Mouse (Mus musculus): ENCODE measurements around the gene Stx6. TPM values are rescaled to one million over a fixed set of nuclear protein-coding genes. Genes with fewer than 3 reads are reported as not detected.

Gene Stx6
- total and polyA plus RNA-seq, 3 experiments: 26.0 to 33.4 (median 31.8) TPM

DNA sequence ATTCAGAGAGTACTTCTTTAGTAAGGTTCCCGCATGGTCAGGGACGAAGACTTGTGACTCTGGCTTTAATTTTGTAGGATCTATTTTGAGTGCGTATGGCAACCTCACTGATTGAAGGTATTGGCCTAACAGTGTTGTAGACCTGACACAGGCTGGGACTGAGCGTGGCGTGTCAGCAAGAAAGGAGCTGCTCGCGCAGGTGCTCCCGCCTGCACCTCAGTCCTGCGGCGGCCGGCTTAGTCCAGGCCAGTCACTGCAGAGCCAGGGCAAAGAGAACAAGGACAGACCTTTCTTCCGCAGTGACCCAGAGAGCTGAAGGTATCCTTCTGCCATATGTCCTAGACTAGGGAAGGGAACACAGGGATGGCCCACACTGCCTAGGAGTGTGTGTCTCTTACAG, 45.4 kb downstream of the Stx6 start:
- Histone ChIP-seq H3K9me3 (replicated peaks; ENCODE audit: low read length) (peaks cover 3% of the 10 kb centered on the region), H3K9ac (ENCODE audit: insufficient read depth, low read depth) (no peak overlapping the region), H3K36me3 (replicated peaks in 1 of 2; ENCODE audit: control insufficient read depth in 1 of 2, insufficient read depth in 1 of 2, low read length in 1 of 2) (peaks cover 44 to 85% of the 10 kb centered on the region in 2 experiments), H3K4me2 (ENCODE audit: insufficient read depth, low read depth, poor library complexity, severe bottlenecking) (no peak overlapping the region), H3K4me3 (replicated peaks in 1 of 3; ENCODE audit: low read depth in 2 of 3, low read length in 2 of 3, poor library complexity in 1 of 3) (no peak overlapping the region), H3K4me1 (ENCODE audit: control insufficient read depth in 1 of 2, insufficient read depth in 2 of 2) (peaks cover 0 to 4% of the 10 kb centered on the region in 2 experiments; a peak in 1 of 4 replicates), H3K79me2 (replicated peaks; ENCODE audit: control insufficient read depth, extremely low read depth, insufficient read depth, poor library complexity, severe bottlenecking) (no peaks in the 10 kb centered on the region), H3K27me3 (replicated peaks) (no peaks in the 10 kb centered on the region), H3K27ac (ENCODE audit: insufficient read depth, low read depth) (no peak overlapping the region)
- no peak for TF ChIP-seq E2F4 (IDR thresholded peaks at IDR 0.05; ENCODE audit: insufficient replicate concordance, low read depth, low read length)
- no peak for TF ChIP-seq ZKSCAN1 (IDR thresholded peaks at IDR 0.05; ENCODE audit: borderline replicate concordance, low read depth, low read length)
- TF ChIP-seq MYC (IDR thresholded peaks at IDR 0.05; ENCODE audit: low read depth, low read length): no peak
- TF ChIP-seq KAT2A (IDR thresholded peaks at IDR 0.05; ENCODE audit: insufficient replicate concordance, low read length): no peak
- TF ChIP-seq ETS1 (conservative IDR thresholded peaks at IDR 0.05; ENCODE audit: low read depth, low read length): no peak
- TF ChIP-seq RAD21 (IDR thresholded peaks at IDR 0.05; ENCODE audit: low read depth, low read length): no peak
- no peak for TF ChIP-seq USF1 (IDR thresholded peaks at IDR 0.05; ENCODE audit: low read depth, low read length)
- no peak for TF ChIP-seq ZNF384 (IDR thresholded peaks at IDR 0.05; ENCODE audit: low read depth, low read length)
- no peak for TF ChIP-seq UBTF (IDR thresholded peaks at IDR 0.05; ENCODE audit: low read depth, low read length)
- no peak for TF ChIP-seq MAX (IDR thresholded peaks at IDR 0.05; ENCODE audit: low read length)
- TF ChIP-seq NELFE (IDR thresholded peaks at IDR 0.05; ENCODE audit: low read depth, low read length): no peak
- DNase-seq (ENCODE audit: extremely low read depth): no peak
- dilution Hi-C loops (cut with MboI; ENCODE audit: extremely low pct_ligation_motif_present, extremely low pct_unique_long_range_greater_than_20kb, low sequenced_read_pairs) (loop anchor here (25.0 kb wide), 1 partner anchor 167 kb away; no protein-coding TSS in a partner anchor), in situ Hi-C loops (cut with MboI; ENCODE audit: low pct_ligation_motif_present, low pct_unique_long_range_greater_than_20kb, low sequenced_read_pairs) (loop anchor here (25.0 kb wide), 1 partner anchor 917 kb away; no protein-coding TSS in a partner anchor)

DNA sequence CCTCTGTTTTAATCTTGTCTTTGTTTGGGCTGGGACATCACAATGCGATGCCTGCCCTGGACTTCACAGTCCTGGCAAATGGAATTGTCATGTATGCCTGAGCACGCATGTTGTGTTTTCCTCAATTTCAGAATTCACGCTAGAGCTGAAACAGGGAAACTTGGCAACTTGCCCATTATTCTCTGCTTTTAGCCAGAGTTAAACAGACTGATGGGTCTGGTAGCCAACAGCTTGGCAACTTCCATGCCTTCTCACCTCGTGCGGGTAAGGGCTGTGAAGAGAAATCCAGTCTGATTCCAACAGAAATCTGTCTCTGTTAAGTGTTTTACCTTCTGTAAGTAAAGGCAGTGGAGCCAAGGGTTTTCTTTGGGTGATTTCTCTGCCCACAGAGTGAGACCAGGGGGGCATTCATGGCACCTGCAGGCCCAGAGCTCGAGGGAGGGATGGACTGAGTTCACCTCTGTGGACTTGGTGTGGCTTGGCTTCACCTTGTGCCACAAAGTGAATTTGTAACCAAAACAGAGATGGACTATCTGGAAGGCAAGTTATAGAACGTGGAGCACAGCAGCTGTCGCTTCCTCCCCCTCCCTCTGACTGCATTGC, 46.1 kb downstream of the Stx6 start:
- dilution Hi-C loops (cut with MboI; ENCODE audit: extremely low pct_ligation_motif_present, extremely low pct_unique_long_range_greater_than_20kb, low sequenced_read_pairs) (loop anchor here (25.0 kb wide), 1 partner anchor 167 kb away; no protein-coding TSS in a partner anchor), in situ Hi-C loops (cut with MboI; ENCODE audit: low pct_ligation_motif_present, low pct_unique_long_range_greater_than_20kb, low sequenced_read_pairs) (loop anchor here (25.0 kb wide), 1 partner anchor 917 kb away; no protein-coding TSS in a partner anchor)
- Histone ChIP-seq H3K9me3 (replicated peaks; ENCODE audit: low read length) (no peaks in the 10 kb centered on the region), H3K9ac (ENCODE audit: insufficient read depth, low read depth) (no peak overlapping the region), H3K36me3 (replicated peaks in 1 of 2; ENCODE audit: control insufficient read depth in 1 of 2, insufficient read depth in 1 of 2, low read length in 1 of 2) (peaks cover 39 to 78% of the 10 kb centered on the region in 2 experiments), H3K4me3 (replicated peaks in 1 of 3; ENCODE audit: low read depth in 2 of 3, low read length in 2 of 3, poor library complexity in 1 of 3) (no peak overlapping the region), H3K79me2 (replicated peaks; ENCODE audit: control insufficient read depth, extremely low read depth, insufficient read depth, poor library complexity, severe bottlenecking) (no peaks in the 10 kb centered on the region), H3K4me1 (ENCODE audit: control insufficient read depth in 1 of 2, insufficient read depth in 2 of 2) (peaks cover 0 to 4% of the 10 kb centered on the region in 2 experiments; a peak in 1 of 4 replicates), H3K27ac (ENCODE audit: insufficient read depth, low read depth) (no peak overlapping the region), H3K27me3 (replicated peaks) (no peaks in the 10 kb centered on the region), H3K4me2 (ENCODE audit: insufficient read depth, low read depth, poor library complexity, severe bottlenecking) (no peak overlapping the region)
- TF ChIP-seq SIN3A (IDR thresholded peaks at IDR 0.05; ENCODE audit: low read length): no peak
- no peak for TF ChIP-seq EP300 (IDR thresholded peaks at IDR 0.05; ENCODE audit: low read length)
- TF ChIP-seq POLR2A (IDR thresholded peaks at IDR 0.05; ENCODE audit: low read depth, low read length): no peak
- TF ChIP-seq ELF1 (IDR thresholded peaks at IDR 0.05; ENCODE audit: low read depth, low read length): no peak
- TF ChIP-seq ZKSCAN1 (IDR thresholded peaks at IDR 0.05; ENCODE audit: borderline replicate concordance, low read depth, low read length): no peak
- TF ChIP-seq USF1 (IDR thresholded peaks at IDR 0.05; ENCODE audit: low read depth, low read length): no peak
- no peak for TF ChIP-seq CTCF (conservative IDR thresholded peaks at IDR 0.05 in 1 of 2, IDR thresholded peaks at IDR 0.05 in 1 of 2; ENCODE audit: low read depth in 2 of 2, low read length in 2 of 2)
- TF ChIP-seq RCOR1 (conservative IDR thresholded peaks at IDR 0.05; ENCODE audit: low read depth, low read length): no peak
- no peak for TF ChIP-seq TBP (conservative IDR thresholded peaks at IDR 0.05; ENCODE audit: low read depth, low read length)
- TF ChIP-seq GABPA (IDR thresholded peaks at IDR 0.05; ENCODE audit: insufficient replicate concordance, low read depth, low read length): no peak
- TF ChIP-seq UBTF (IDR thresholded peaks at IDR 0.05; ENCODE audit: low read depth, low read length): no peak
- TF ChIP-seq USF2 (conservative IDR thresholded peaks at IDR 0.05; ENCODE audit: low read depth, low read length): no peak
- TF ChIP-seq ZNF384 (IDR thresholded peaks at IDR 0.05; ENCODE audit: low read depth, low read length): no peak
- no peak for TF ChIP-seq JUN (IDR thresholded peaks at IDR 0.05; ENCODE audit: insufficient read depth, low read depth, low read length)
- no peak for TF ChIP-seq MAZ (IDR thresholded peaks at IDR 0.05; ENCODE audit: low read depth, low read length)
- TF ChIP-seq ETS1 (conservative IDR thresholded peaks at IDR 0.05; ENCODE audit: low read depth, low read length): no peak
- TF ChIP-seq PAX5 (IDR thresholded peaks at IDR 0.05; ENCODE audit: low read length): no peak
- no peak for TF ChIP-seq MAX (IDR thresholded peaks at IDR 0.05; ENCODE audit: low read length)
- no peak for TF ChIP-seq E2F4 (IDR thresholded peaks at IDR 0.05; ENCODE audit: insufficient replicate concordance, low read depth, low read length)
- TF ChIP-seq NELFE (IDR thresholded peaks at IDR 0.05; ENCODE audit: low read depth, low read length): no peak
- no peak for DNase-seq (ENCODE audit: extremely low read depth)
